Mouse (Mus musculus) adrenal gland, postnatal 10 days (tissue): ENCODE data around the gene Ckap2l. TPM values are rescaled to one million over a fixed set of nuclear protein-coding genes. Genes with fewer than 3 reads are reported as not detected.

Experiments used
- DNase-seq: peaks from one replicate; pipeline ENCODE4 v3.0.0; 2021; ENCODE audit warnings: mixed read lengths
- long read RNA-seq, 2 experiments: library from polyadenylated mRNA; stranded (forward); transcript quantifications; one replicate each; pipeline ENCODE4 v2.0.0; 2021
- total RNA-seq, 2 experiments: library from RNA; stranded (reverse); gene quantifications; 2 replicates each; pipeline ENCODE4 v1.2.3; 2021

The Ckap2l gene
- total RNA-seq = 10 to 100 TPM in 1 of 2 experiments, 1 to 10 TPM in 1; 9.9 to 11.7 TPM
- long read RNA-seq, experiment 1, partial matches to known transcripts = 3 of 8 reads
- long read RNA-seq, experiment 1, other reads (novel, unspliced or antisense) = 5 of 8 reads
- long read RNA-seq, experiment 2, partial matches to known transcripts = 0 of 4 reads
- long read RNA-seq, experiment 2, other reads (novel, unspliced or antisense) = 3 of 4 reads

- DNase-seq = peak; percentile 98
Measured at GRCm38 (mm10) chr2:129296671-129297588, at the start of gene Ckap2l. Gene Ckap2l, minus strand, starts transcription at chr2:129297212.

GRCm38 (mm10) chr2:129338138-129338621, 41.2 kb upstream of the Ckap2l start:
- peak; percentile 9 for DNase-seq

GRCm38 (mm10) chr2:129333471-129333870, 36.5 kb upstream of the Ckap2l start:
- DNase-seq = no peak

- no peak for DNase-seq
Measured at GRCm38 (mm10) chr2:129330540-129330939, 33.5 kb upstream of the Ckap2l start.

- no peak for DNase-seq
Measured at GRCm38 (mm10) chr2:129330024-129330423, 33.0 kb upstream of the Ckap2l start.

- no peak for DNase-seq
Measured at GRCm38 (mm10) chr2:129328238-129328637, 31.2 kb upstream of the Ckap2l start.

- DNase-seq = no peak
Measured at GRCm38 (mm10) chr2:129324216-129324615, 27.2 kb upstream of the Ckap2l start.

- no peak for DNase-seq
Measured at GRCm38 (mm10) chr2:129322117-129322635, 25.2 kb upstream of the Ckap2l start.

GRCm38 (mm10) chr2:129320033-129320605, 23.1 kb upstream of the Ckap2l start:
- no peak for DNase-seq

GRCm38 (mm10) chr2:129315831-129316230, 18.8 kb upstream of the Ckap2l start:
- DNase-seq = no peak

- DNase-seq = no peak
Measured at GRCm38 (mm10) chr2:129314880-129315279, 17.9 kb upstream of the Ckap2l start.

- DNase-seq = no peak
Measured at GRCm38 (mm10) chr2:129313934-129314333, 16.9 kb upstream of the Ckap2l start.

GRCm38 (mm10) chr2:129309836-129310235, 12.8 kb upstream of the Ckap2l start, which contains the start of gene Il1a:
Gene Il1a, minus strand, starts transcription at chr2:129309972.
- DNase-seq = no peak

GRCm38 (mm10) chr2:129306020-129306419, 9.0 kb upstream of the Ckap2l start:
- DNase-seq = no peak

GRCm38 (mm10) chr2:129297589-129297982, 574 bp upstream of the Ckap2l start:
- no peak for DNase-seq

GRCm38 (mm10) chr2:129296086-129296485, 926 bp downstream of the Ckap2l start:
- DNase-seq = no peak

GRCm38 (mm10) chr2:129295075-129295474, 1.9 kb downstream of the Ckap2l start:
- DNase-seq = no peak

- no peak for DNase-seq
Measured at GRCm38 (mm10) chr2:129273823-129274222, 23.2 kb downstream of the Ckap2l start.

- no peak for DNase-seq
Measured at GRCm38 (mm10) chr2:129270621-129271020, 26.4 kb downstream of the Ckap2l start.

GRCm38 (mm10) chr2:129269986-129270385, 27.0 kb downstream of the Ckap2l start:
- no peak for DNase-seq

GRCm38 (mm10) chr2:129269161-129269643, 27.8 kb downstream of the Ckap2l start:
- no peak for DNase-seq

GRCm38 (mm10) chr2:129267738-129268137, 29.3 kb downstream of the Ckap2l start:
- DNase-seq = no peak
